Mouse (Mus musculus): Measurements from ENCODE around the gene Arl6ip1. TPM values are rescaled to one million over a fixed set of nuclear protein-coding genes. Genes with fewer than 3 reads are reported as not detected.
A peak's percentile ranks its signal among the peaks of the same experiment; 100 is the strongest.
"Not testable (repeated sequence)": the region's sequence is repeated elsewhere in the genome, so short reads cannot be mapped to it uniquely, and the experiment has no call there.

Gene Arl6ip1
- polyA plus RNA-seq (2017; shearing (Covaris generic)) = 100 to 1,000 TPM; 451 to 533 TPM

GRCm38 (mm10) chr7:118129430-118130041 is at the start of gene Arl6ip1:
TSS of gene Arl6ip1 (minus strand) at chr7:118129662.
- ATAC-seq = peak; percentile 96

GRCm38 (mm10) chr7:118175821-118176355 is 46.4 kb upstream of the Arl6ip1 start:
- ATAC-seq = no peak

GRCm38 (mm10) chr7:118170125-118170524 is 40.7 kb upstream of the Arl6ip1 start:
- not testable (repeated sequence) for ATAC-seq

GRCm38 (mm10) chr7:118163006-118163405 is 33.5 kb upstream of the Arl6ip1 start:
- no peak for ATAC-seq

- ATAC-seq = no peak
Measured at GRCm38 (mm10) chr7:118160121-118160520, 30.7 kb upstream of the Arl6ip1 start.

DNA sequence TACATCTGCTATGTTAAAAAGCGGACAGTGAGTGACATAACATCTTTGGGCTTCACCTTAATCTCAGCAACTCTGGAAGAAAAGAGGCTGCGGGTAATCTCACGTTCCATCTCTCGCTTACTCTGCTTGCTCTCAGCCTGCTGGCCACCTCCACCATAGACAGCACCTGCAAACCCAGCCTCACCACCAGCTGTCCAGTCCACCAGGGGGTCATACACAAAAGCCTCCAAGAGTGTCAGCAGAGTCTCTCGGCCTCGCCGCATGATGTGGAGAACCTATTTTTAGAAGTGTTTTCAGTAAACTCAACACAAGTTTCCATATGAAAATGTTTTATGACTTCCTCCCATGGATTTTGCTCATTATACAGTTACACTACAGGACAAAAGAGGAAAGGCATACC is 27.0 kb upstream of the Arl6ip1 start:
- ATAC-seq = no peak

GRCm38 (mm10) chr7:118154150-118154549 is 24.7 kb upstream of the Arl6ip1 start:
- ATAC-seq = no peak

DNA sequence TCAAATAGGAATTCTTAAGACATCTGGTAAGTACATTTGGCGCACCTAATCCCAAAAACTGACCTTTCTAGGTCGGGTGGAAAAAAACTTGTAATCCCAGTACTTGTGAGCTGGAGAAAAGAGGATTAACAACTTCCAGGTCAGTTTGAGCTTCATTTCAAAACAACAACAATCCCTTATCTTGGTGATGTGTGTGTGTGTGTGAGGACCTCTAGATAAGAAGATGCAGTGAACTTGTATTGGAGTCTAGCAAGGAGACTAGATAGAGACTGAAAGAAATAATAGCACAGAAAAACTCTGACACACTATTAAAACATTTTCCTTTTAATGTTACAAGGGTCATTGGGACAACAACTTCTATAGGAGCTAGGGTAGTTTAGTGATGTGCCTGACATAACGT is 14.1 kb upstream of the Arl6ip1 start:
- ATAC-seq = no peak

DNA sequence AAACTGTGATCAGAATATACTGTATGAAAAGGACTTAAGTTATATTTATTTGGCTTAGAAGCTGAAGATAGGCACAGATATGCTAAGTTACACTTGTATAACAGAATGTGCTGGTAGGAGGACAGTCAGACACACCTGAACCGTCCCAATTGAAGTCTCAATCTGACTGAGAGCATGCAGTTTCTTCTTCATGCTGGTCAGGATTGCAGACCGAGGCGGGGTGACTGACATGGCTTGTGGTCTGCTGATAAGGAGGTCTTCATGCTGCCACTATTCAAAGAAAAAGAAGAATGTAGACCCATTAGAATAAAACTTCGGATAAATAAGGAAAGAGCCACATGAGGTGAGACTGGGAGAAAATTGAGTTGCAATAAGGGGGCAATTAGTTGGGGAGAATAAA is 13.7 kb upstream of the Arl6ip1 start:
- ATAC-seq = no peak

GRCm38 (mm10) chr7:118141271-118141670 is 11.8 kb upstream of the Arl6ip1 start:
- ATAC-seq = no peak

DNA sequence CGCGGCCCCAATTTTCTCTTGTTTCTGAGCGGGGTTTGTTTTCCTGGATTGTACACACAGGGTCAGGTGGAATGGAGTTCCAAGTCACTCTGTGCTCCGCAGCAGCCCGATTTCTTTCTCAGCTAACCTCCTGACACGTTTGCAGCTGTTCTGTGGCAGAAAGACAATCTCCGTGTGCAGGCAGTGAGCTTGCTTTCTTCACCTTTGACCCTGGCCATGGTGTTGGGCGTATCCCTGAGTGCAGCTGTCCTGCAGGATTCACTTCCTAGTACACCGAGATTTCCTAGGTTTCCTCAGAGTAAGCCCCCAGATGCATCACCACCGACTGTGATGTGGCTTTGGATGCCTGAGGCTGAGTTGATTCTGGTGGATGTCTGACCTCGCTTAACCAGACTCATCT is 5.7 kb upstream of the Arl6ip1 start:
- ATAC-seq = no peak

DNA sequence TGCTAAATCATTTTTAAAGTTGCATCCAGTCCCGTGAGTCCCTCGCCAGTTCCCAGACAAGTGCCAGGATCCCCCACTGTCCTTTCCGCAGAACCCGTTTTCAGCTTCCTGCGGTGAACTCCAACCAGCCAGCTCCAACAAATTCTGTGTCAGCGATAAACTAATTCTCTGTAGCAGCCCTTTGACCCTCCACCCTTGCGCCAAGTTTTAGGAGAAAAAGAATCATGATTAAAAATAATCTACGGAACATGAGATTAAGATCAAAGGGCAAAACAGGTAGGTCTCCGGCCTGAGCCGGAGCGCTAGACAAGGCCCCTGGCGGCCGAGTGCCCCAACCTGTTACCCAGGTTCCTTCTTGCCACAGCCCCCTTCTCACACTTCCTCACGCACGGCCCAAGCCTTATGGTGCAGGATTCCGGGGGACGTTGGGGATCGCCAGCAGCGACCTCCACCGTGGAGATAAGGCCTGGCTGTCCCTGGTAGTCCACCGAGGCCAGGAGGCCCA is 485 bp downstream of the Arl6ip1 start:
- ATAC-seq = peak; percentile 12

DNA sequence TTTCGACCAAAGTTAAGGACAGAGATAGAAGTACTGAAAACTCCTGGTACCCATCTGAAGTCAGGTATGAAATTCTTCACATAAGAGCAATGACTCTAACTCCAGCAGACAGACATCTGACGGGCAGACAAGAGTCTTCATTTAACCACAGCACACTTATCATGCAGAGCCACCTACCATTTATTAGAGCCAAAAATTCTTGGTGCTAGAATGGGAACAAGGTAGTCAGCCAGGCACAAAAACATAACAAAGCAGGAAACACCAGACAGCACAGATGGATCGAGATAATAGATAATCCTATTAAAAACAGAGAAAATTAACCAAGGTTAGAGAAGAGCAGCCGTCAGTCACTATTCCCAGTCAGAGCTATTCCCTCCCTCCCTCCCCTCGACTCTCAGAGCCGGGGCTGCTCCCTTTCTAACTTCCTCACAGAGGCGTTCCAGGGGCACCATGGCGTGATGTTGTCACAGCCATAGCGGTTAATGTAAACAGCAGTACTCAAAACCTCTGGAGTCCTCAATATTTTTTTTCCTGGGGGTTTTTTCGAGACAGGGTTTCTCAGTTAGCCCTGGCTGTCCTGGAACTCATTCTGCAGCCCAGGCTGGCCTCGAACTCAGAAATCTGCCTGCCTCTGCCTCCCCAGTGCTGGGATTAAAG is 3.1 kb downstream of the Arl6ip1 start:
- no peak for ATAC-seq

- no peak for ATAC-seq
Measured at GRCm38 (mm10) chr7:118125736-118126135, 3.7 kb downstream of the Arl6ip1 start.

- ATAC-seq = no peak
Measured at GRCm38 (mm10) chr7:118123512-118124411, 5.7 kb downstream of the Arl6ip1 start.

DNA sequence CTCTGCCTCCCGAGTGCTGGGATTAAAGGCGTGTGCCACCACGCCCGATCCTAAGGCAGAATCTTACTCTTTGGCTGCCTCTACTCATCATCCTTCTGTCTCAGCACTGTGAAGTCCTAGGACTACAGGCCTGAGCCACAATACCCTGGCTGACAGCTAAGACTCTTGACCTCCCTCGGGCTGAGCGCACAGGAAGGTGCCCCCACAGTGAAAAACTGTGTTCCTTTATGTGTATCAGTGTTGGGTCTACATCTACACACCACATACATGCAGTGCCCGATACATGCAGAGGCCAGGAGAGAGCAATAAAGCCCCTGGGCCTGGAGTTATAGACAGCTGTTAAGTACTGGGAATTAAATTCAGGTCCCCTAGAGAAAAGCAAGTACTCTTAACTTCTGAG is 7.2 kb downstream of the Arl6ip1 start:
- no peak for ATAC-seq

DNA sequence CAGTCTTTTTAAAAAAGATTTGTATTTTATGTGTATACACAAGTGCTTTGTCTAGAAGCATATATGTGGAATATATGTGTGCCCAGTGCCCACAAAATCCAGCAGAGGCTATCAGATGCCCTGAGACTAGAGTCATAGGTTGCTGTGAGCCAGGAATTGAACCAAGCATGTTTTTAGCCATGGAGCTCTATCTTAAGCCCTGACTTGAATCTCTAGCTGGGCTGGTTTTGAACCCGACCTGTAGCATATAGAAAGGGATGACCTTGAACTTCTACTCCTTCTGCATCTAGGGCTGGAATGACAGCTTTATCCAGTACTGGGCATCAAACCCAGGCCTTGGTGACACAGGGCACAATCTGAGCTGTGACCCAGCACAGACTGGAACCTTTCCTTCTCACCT is 8.8 kb downstream of the Arl6ip1 start:
- ATAC-seq = no peak

- ATAC-seq = peak; percentile 74
Measured at GRCm38 (mm10) chr7:118119946-118120345, 9.5 kb downstream of the Arl6ip1 start.

DNA sequence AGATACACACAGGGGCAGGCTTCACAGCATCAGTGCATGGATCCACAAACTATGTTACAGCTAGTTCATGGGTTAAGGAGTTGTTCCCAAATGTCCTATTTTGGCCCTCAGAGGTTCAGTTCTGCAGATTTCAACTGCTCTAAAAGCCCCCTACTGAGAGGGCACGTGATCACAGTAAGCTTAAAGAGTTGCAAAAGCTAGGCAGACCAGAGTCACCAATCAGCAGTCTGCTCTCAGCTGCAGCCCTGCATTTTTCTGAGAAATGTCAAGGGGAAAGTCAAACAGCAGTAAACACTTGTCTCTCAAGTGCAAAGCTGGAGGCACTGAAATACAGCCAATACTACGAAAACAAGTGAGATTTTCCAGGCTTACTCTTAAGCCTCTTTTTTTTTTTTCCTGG is 10.3 kb downstream of the Arl6ip1 start:
- ATAC-seq = no peak

DNA sequence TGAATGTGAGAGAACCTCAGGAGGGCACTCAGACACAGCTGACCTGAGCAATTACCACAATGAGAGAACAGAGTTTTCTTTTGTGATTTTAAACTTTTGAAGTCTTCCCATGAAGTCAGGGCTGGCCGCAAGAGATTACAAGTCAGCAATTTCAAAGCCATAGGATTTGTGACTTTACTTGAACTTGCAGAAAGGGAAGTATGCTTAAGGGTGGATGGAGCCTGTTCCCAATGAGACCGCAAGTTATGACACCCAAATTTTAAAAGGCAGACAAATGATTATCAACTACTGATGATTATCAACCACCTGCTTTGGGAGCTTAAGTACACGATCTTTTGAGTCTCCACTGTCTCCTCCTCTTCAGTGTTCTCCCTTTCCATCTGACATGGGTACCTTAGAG is 11.0 kb downstream of the Arl6ip1 start:
- no peak for ATAC-seq

DNA sequence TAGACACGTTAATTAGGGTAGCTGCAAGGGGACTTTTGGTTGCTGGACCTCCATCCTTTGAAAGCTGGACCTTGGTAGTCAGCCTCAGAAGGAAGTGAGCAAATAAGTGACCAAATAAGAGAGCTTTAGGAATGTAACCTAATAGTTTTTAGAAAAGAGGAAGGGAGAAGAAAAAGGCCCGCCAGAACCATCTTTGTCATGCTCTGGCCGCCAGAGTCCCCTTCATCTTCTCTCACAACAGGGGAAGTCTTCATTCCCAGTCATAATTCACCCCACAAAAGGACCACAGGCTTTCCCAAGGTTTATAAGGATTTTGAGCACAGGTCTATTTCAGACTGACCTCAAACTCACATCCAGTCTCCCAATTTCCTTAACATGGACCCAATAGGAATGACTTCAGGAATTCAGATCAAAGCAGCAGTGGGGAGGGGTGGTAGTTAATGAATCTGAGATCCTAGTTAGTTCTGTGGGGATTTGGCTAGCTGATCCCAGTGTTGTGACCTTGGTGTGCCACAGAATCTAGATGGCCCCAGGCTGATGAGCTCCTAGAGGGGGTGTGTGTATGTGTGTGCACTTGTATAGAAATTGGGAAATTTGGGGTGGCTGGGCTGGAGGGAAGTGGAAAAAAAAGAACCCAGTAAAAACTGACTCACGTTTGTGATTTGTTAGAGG is 11.8 kb downstream of the Arl6ip1 start:
- ATAC-seq = no peak

DNA sequence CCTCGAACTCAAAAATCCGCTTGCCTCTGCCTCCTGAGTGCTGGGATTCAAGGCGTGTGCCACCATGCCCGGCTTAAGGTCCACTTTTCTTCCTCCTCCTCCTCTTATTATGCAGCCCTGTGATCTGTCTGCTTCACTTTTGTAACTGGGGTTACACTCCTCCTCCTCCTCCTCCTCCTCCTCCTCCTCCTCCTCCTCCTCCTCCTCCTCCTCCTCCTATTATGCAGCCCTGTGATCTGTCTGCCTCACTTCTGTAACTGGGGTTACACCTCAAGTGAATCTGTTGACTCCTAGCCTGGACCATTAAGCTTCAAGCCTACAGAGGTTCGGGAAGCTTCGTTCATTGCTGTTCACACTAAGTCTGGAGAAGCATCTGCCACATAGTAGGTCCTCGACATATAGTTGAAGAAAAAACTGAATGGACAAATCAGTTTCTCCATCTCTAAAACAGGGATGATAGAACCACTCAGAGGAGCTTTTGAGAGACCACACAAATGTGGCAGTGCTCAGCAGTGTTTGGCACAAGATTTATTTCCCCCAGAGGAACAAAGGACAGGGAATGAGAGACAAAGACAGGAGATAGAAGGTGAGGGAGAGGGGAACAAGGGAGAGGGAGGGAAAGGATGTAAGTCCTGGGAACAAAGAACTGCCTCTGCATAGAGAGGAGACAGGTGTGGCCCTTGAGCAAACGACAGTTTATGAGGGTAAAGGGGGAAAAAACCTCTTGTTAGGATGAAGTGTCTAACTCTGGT is 12.5 kb downstream of the Arl6ip1 start:
- ATAC-seq = no peak
